Mouse (Mus musculus): ENCODE data around the gene Glrx2. TPM values are rescaled to one million over a fixed set of nuclear protein-coding genes. Genes with fewer than 3 reads are reported as not detected.
A peak's percentile ranks its signal among the peaks of the same experiment; 100 is the strongest.
"Not testable (repeated sequence)": the region's sequence is repeated elsewhere in the genome, so short reads cannot be mapped to it uniquely, and the experiment has no call there.

Gene Glrx2
- 79.9 and 81.3 TPM in 2 replicates for polyA plus RNA-seq (2015; fragmentation: Nextera tagmentation; extraction: Ambion mirVana)

DNA sequence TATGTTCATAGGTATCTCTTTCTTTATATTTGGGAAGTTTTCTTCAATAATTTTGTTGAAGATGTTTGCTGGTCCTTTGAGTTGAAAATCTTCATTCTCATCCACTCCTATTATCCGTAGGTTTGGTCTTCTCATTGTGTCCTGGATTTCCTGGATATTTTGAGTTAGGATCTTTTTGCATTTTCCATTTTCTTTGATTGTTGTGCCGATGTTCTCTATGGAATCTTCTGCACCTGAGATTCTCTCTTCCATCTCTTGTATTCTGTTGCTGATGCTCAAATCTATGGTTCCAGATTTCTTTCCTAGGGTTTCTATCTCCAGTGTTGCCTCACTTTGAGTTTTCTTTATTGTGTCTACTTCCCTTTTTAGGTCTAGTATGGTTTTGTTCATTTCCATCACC, at the start of gene Glrx2:
Glrx2 (plus strand) TSS at position 301 of the 400 bp plus-strand sequence.
- not testable (repeated sequence) for H3K4me3 ChIP-seq (ENCODE audit: low read length); H3K4me1 ChIP-seq (ENCODE audit: control insufficient read depth, insufficient read depth, low read length); ATAC-seq; H3K27ac ChIP-seq (ENCODE audit: low read length); H3K36me3 ChIP-seq (ENCODE audit: control insufficient read depth, insufficient read depth, low read length); H3K9ac ChIP-seq (ENCODE audit: low read depth, low read length); H3K9me3 ChIP-seq (ENCODE audit: control insufficient read depth, low read length); H3K4me2 ChIP-seq (ENCODE audit: low read depth, low read length); H3K27me3 ChIP-seq (replicated peaks; ENCODE audit: control insufficient read depth, insufficient read depth, low read length)
- no CpG with 5 or more reads among the region's 2 CpGs for WGBS

- Histone ChIP-seq H3K4me2 (ENCODE audit: low read depth, low read length) (no peak overlapping the region), H3K27me3 (replicated peaks; ENCODE audit: control insufficient read depth, insufficient read depth, low read length) (no peaks in the 10 kb centered on the region), H3K36me3 (ENCODE audit: control insufficient read depth, insufficient read depth, low read length) (peaks cover 2% of the 10 kb centered on the region; the same call in 1 of the 2 replicates), H3K9me3 (ENCODE audit: control insufficient read depth, low read length) (no peaks in the 10 kb centered on the region), H3K27ac (ENCODE audit: low read length) (no peak overlapping the region), H3K4me3 (ENCODE audit: low read length) (no peak overlapping the region), H3K9ac (ENCODE audit: low read depth, low read length) (no peak overlapping the region), H3K4me1 (ENCODE audit: control insufficient read depth, insufficient read depth, low read length) (no peaks in the 10 kb centered on the region)
- ATAC-seq = no peak
- WGBS = 86% methylated on average over 4 of the region's 4 CpGs
Observed at GRCm38 (mm10) chr1:143675734-143676361, 40.3 kb upstream of the Glrx2 start.

- no peaks in the 10 kb centered on the region for H3K27me3 ChIP-seq (replicated peaks; ENCODE audit: control insufficient read depth, insufficient read depth, low read length)
- H3K9ac ChIP-seq (ENCODE audit: low read depth, low read length) = no peak overlapping the region
- H3K27ac ChIP-seq (ENCODE audit: low read length) = no peak overlapping the region
- ATAC-seq = no peak
- no peak overlapping the region for H3K4me2 ChIP-seq (ENCODE audit: low read depth, low read length)
- H3K4me3 ChIP-seq (ENCODE audit: low read length) = no peak overlapping the region
- peaks cover 8% of the 10 kb centered on the region for H3K36me3 ChIP-seq (ENCODE audit: control insufficient read depth, insufficient read depth, low read length)
- 97% methylated on average over 5 of the region's 5 CpGs for WGBS
- H3K9me3 ChIP-seq (ENCODE audit: control insufficient read depth, low read length) = no peaks in the 10 kb centered on the region
- no peaks in the 10 kb centered on the region for H3K4me1 ChIP-seq (ENCODE audit: control insufficient read depth, insufficient read depth, low read length)
Observed at GRCm38 (mm10) chr1:143681108-143681507, 35.0 kb upstream of the Glrx2 start.

GRCm38 (mm10) chr1:143684849-143685248, 31.3 kb upstream of the Glrx2 start:
- H3K27me3 ChIP-seq (replicated peaks; ENCODE audit: control insufficient read depth, insufficient read depth, low read length) = no peaks in the 10 kb centered on the region
- no peaks in the 10 kb centered on the region for H3K4me1 ChIP-seq (ENCODE audit: control insufficient read depth, insufficient read depth, low read length)
- H3K9ac ChIP-seq (ENCODE audit: low read depth, low read length) = no peak overlapping the region
- H3K4me3 ChIP-seq (ENCODE audit: low read length) = no peak overlapping the region
- no peak overlapping the region for H3K27ac ChIP-seq (ENCODE audit: low read length)
- WGBS = 90% methylated on average over 3 of the region's 3 CpGs
- no peaks in the 10 kb centered on the region for H3K9me3 ChIP-seq (ENCODE audit: control insufficient read depth, low read length)
- no peak overlapping the region for H3K4me2 ChIP-seq (ENCODE audit: low read depth, low read length)
- peaks cover 8% of the 10 kb centered on the region; the same call in 1 of the 2 replicates for H3K36me3 ChIP-seq (ENCODE audit: control insufficient read depth, insufficient read depth, low read length)
- no peak for ATAC-seq

GRCm38 (mm10) chr1:143701736-143702135, 14.4 kb upstream of the Glrx2 start:
- no peaks in the 10 kb centered on the region for H3K9me3 ChIP-seq (ENCODE audit: control insufficient read depth, low read length)
- peak overlapping the region; percentile 84 for H3K4me3 ChIP-seq (ENCODE audit: low read length)
- no peak for ATAC-seq
- H3K9ac ChIP-seq (ENCODE audit: low read depth, low read length) = peak overlapping the region; percentile 94
- peak overlapping the region; percentile 90; the same call in 1 of the 2 replicates for H3K27ac ChIP-seq (ENCODE audit: low read length)
- H3K4me1 ChIP-seq (ENCODE audit: control insufficient read depth, insufficient read depth, low read length) = peaks cover 2% of the 10 kb centered on the region; the same call in 1 of the 2 replicates
- H3K36me3 ChIP-seq (ENCODE audit: control insufficient read depth, insufficient read depth, low read length) = 0 out of 2 replicates have a peak, but pooled peaks cover 2% of the 10 kb centered on the region
- under 1% methylated on average over 13 of the region's 13 CpGs for WGBS
- H3K4me2 ChIP-seq (ENCODE audit: low read depth, low read length) = peak overlapping the region; percentile 75
- no peaks in the 10 kb centered on the region for H3K27me3 ChIP-seq (replicated peaks; ENCODE audit: control insufficient read depth, insufficient read depth, low read length)

DNA sequence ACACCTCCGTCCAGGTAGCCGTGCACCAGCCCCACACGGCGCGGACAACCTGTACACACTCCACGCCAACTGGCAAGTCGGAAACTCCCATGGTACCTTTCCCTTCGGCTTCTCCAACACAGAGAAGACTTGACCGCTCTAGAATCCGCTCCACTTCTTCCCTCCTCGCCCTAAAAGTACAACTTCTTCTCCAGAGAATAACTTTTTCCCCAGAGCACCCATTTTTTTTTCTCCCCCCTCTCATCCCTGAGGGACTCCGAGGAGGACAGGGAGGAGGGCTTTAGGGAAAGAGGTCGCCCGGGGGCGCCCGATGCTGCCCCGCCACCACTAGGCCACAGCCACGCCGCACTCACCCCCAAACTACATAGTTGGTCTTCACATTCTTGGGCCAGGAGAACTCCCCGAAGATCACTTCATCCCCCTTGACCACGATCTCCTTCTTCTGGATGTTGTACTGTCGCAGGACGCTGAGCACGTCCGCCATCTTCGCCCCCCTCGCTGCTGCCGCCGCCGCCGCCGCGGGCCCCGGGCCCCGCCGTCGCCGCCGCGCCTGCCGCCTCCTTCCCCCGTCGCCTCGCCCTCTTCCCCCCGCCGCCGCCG, 13.9 kb upstream of the Glrx2 start:
- H3K4me3 ChIP-seq (ENCODE audit: low read length) = peak overlapping the region; percentile 84
- no peaks in the 10 kb centered on the region for H3K9me3 ChIP-seq (ENCODE audit: control insufficient read depth, low read length)
- peak overlapping the region; percentile 75 for H3K4me2 ChIP-seq (ENCODE audit: low read depth, low read length)
- H3K4me1 ChIP-seq (ENCODE audit: control insufficient read depth, insufficient read depth, low read length) = peaks cover 2% of the 10 kb centered on the region; the same call in 1 of the 2 replicates
- peak overlapping the region; percentile 94 for H3K9ac ChIP-seq (ENCODE audit: low read depth, low read length)
- no peaks in the 10 kb centered on the region for H3K27me3 ChIP-seq (replicated peaks; ENCODE audit: control insufficient read depth, insufficient read depth, low read length)
- 0 out of 2 replicates have a peak, but pooled peaks cover 2% of the 10 kb centered on the region for H3K36me3 ChIP-seq (ENCODE audit: control insufficient read depth, insufficient read depth, low read length)
- peak; percentile 80 for ATAC-seq
- H3K27ac ChIP-seq (ENCODE audit: low read length) = peak overlapping the region; percentile 90
- WGBS = 1% methylated on average over 43 of the region's 48 CpGs

GRCm38 (mm10) chr1:143702741-143703262, 13.3 kb upstream of the Glrx2 start, which contains the start of gene Cdc73:
Cdc73 (minus strand) TSS chr1:143702893.
- peak within 1 kb of the TSS; percentile 84 for H3K4me3 ChIP-seq (ENCODE audit: low read length)
- H3K27me3 ChIP-seq (replicated peaks; ENCODE audit: control insufficient read depth, insufficient read depth, low read length) = no peaks in the 10 kb centered on the region
- peak within 1 kb of the TSS; percentile 83 for H3K4me2 ChIP-seq (ENCODE audit: low read depth, low read length)
- H3K9ac ChIP-seq (ENCODE audit: low read depth, low read length) = peak within 1 kb of the TSS; percentile 94
- H3K27ac ChIP-seq (ENCODE audit: low read length) = peak within 1 kb of the TSS; percentile 90
- 0 out of 2 replicates have a peak, but pooled peaks cover 2% of the 10 kb centered on the region for H3K36me3 ChIP-seq (ENCODE audit: control insufficient read depth, insufficient read depth, low read length)
- under 1% methylated on average over 67 of the region's 74 CpGs for WGBS
- peaks cover 2% of the 10 kb centered on the region; the same call in 1 of the 2 replicates for H3K4me1 ChIP-seq (ENCODE audit: control insufficient read depth, insufficient read depth, low read length)
- peak; percentile 99 for ATAC-seq
- no peaks in the 10 kb centered on the region for H3K9me3 ChIP-seq (ENCODE audit: control insufficient read depth, low read length)

GRCm38 (mm10) chr1:143707006-143707405, 9.1 kb upstream of the Glrx2 start:
- no peaks in the 10 kb centered on the region for H3K4me1 ChIP-seq (ENCODE audit: control insufficient read depth, insufficient read depth, low read length)
- no peak overlapping the region for H3K4me2 ChIP-seq (ENCODE audit: low read depth, low read length)
- H3K9me3 ChIP-seq (ENCODE audit: control insufficient read depth, low read length) = no peaks in the 10 kb centered on the region
- H3K9ac ChIP-seq (ENCODE audit: low read depth, low read length) = no peak overlapping the region
- no peak overlapping the region for H3K27ac ChIP-seq (ENCODE audit: low read length)
- no peaks in the 10 kb centered on the region for H3K27me3 ChIP-seq (replicated peaks; ENCODE audit: control insufficient read depth, insufficient read depth, low read length)
- no peaks in the 10 kb centered on the region for H3K36me3 ChIP-seq (ENCODE audit: control insufficient read depth, insufficient read depth, low read length)
- no peak overlapping the region for H3K4me3 ChIP-seq (ENCODE audit: low read length)
- no peak for ATAC-seq
- 65% methylated on average over 4 of the region's 4 CpGs for WGBS

DNA sequence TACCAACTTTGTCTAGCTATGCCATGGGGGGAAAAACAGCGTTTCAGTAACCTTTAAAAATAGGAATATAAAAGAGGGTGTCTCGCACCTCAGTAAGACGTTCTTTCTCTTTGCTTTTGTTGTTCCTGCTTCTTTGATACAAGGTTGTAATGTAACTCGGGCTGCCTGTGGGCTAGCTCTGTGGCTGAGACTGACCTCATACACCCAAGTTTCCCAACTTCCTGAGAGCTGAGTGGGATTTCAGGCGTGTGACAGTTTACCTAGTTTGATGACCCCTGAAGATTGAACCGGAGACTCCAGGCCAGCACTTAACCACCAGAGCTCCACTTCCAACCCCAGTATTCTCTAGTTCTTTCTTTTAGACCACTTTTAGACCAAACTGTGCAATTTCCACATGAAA, 7.8 kb upstream of the Glrx2 start:
- 71% methylated on average over 6 of the region's 6 CpGs for WGBS
- H3K36me3 ChIP-seq (ENCODE audit: control insufficient read depth, insufficient read depth, low read length) = no peaks in the 10 kb centered on the region
- no peak overlapping the region for H3K4me2 ChIP-seq (ENCODE audit: low read depth, low read length)
- H3K4me3 ChIP-seq (ENCODE audit: low read length) = no peak overlapping the region
- H3K9me3 ChIP-seq (ENCODE audit: control insufficient read depth, low read length) = no peaks in the 10 kb centered on the region
- H3K27ac ChIP-seq (ENCODE audit: low read length) = no peak overlapping the region
- ATAC-seq = no peak
- H3K9ac ChIP-seq (ENCODE audit: low read depth, low read length) = no peak overlapping the region
- H3K27me3 ChIP-seq (replicated peaks; ENCODE audit: control insufficient read depth, insufficient read depth, low read length) = no peaks in the 10 kb centered on the region
- no peaks in the 10 kb centered on the region for H3K4me1 ChIP-seq (ENCODE audit: control insufficient read depth, insufficient read depth, low read length)

All from intestine, embryonic 16.5 days (tissue).